Comparison of ENCODE assay signal across 9 mouse cellular contexts in genomic region chr2:140427283-140427682, GRCm38 (mm10). TPM values are rescaled to one million over a fixed set of nuclear protein-coding genes. Genes with fewer than 3 reads are reported as not detected.
DNase-seq lines count a peak whose midpoint lies in the region; ATAC-seq and TF ChIP-seq lines count a peak whose summit lies in the region.
"Had no signal": no experiment of that assay in that cellular context is flagged by ENCODE, and none has a peak within 500 bp of the region (broad histone marks: within the 10 kb centered on the region; RNA-seq: fewer than 3 reads in every experiment).

No protein-coding gene starts in this region.

- H3K9ac ChIP-seq in kidney, postnatal 0 days (ENCODE audit: low read depth, low read length): no peak overlapping the region
- H3K9ac ChIP-seq in midbrain, embryonic 16.5 days (ENCODE audit: low read depth, low read length): no peak overlapping the region

- peak; percentile 77 for TF ChIP-seq CTCF in kidney, postnatal 0 days (IDR thresholded peaks at IDR 0.05; ENCODE audit: low read depth)

- DNase-seq in layer of hippocampus, adult 9-10 months (ENCODE audit: low spot score): peak; percentile 52
- no peak for DNase-seq in layer of hippocampus, postnatal 36 days
- peak; percentile 42 for DNase-seq in R1 (ENCODE audit: low read depth, low spot score)
- DNase-seq in embryo, embryonic 11.5 days (ENCODE audit: low read depth, low spot score): peak; percentile 27
- DNase-seq in kidney, postnatal 0 days (ENCODE audit: low spot score): peak; percentile 78
- no peak for DNase-seq in urinary bladder, postnatal 36 days (ENCODE audit: low spot score in 2 of 2)
- DNase-seq in gastrocnemius, adult 8-10 months (ENCODE audit: low spot score in 2 of 2): no peak

- H3K4me1 ChIP-seq in kidney, postnatal 0 days (replicated peaks; ENCODE audit: insufficient read depth, low read length): no peaks in the 10 kb centered on the region
- no peaks in the 10 kb centered on the region for H3K4me1 ChIP-seq in midbrain, embryonic 16.5 days (ENCODE audit: control insufficient read depth, insufficient read depth, low read length)

- H3K27ac ChIP-seq in kidney, postnatal 0 days: no peak overlapping the region
- H3K27ac ChIP-seq in midbrain, embryonic 16.5 days (ENCODE audit: low read length): no peak overlapping the region

- H3K4me3 ChIP-seq in kidney, postnatal 0 days (replicated peaks; ENCODE audit: low read depth, low read length): no peak overlapping the region
- H3K4me3 ChIP-seq in midbrain, embryonic 16.5 days (ENCODE audit: low read depth, low read length): no peak overlapping the region
- H3K4me3 ChIP-seq: erythroblast, embryonic 14.5 days had no signal

- WGBS in kidney, postnatal 0 days: 16% methylated on average over 4 of the region's 4 CpGs
- WGBS in midbrain, embryonic 16.5 days: 13% methylated on average over 4 of the region's 4 CpGs

- no peak overlapping the region for H3K4me2 ChIP-seq in kidney, postnatal 0 days (ENCODE audit: low read length)
- no peak overlapping the region for H3K4me2 ChIP-seq in midbrain, embryonic 16.5 days (ENCODE audit: low read length)

- H3K27me3 ChIP-seq in kidney, postnatal 0 days (ENCODE audit: insufficient read depth, low read length): no peaks in the 10 kb centered on the region
- no peaks in the 10 kb centered on the region for H3K27me3 ChIP-seq in midbrain, embryonic 16.5 days (ENCODE audit: control insufficient read depth, insufficient read depth, low read depth, low read length)

- peak; percentile 29; the same call in 1 of the 2 replicates for ATAC-seq in kidney, postnatal 0 days (replicated peaks; ENCODE audit: low FRiP score, low read depth)
- ATAC-seq in midbrain, embryonic 16.5 days: peak; percentile 60

- H3K36me3 ChIP-seq in kidney, postnatal 0 days (ENCODE audit: insufficient read depth, low read length): no peaks in the 10 kb centered on the region
- no peaks in the 10 kb centered on the region for H3K36me3 ChIP-seq in midbrain, embryonic 16.5 days (ENCODE audit: control insufficient read depth, insufficient read depth, low read length)

- no peaks in the 10 kb centered on the region for H3K9me3 ChIP-seq in kidney, postnatal 0 days (replicated peaks; ENCODE audit: low read length)
- H3K9me3 ChIP-seq in midbrain, embryonic 16.5 days (replicated peaks; ENCODE audit: control insufficient read depth, low read length, poor library complexity, severe bottlenecking): no peaks in the 10 kb centered on the region

RNA-seq across cellular contexts. Expression of gene Macrod2, which starts 32.2 kb away (rescaled TPM):
- total RNA-seq in layer of hippocampus, postnatal 36 days (2021): 10 to 100 TPM; 52.1 to 53.7 TPM
- 28.6 and 29.3 TPM in 2 replicates for polyA plus RNA-seq in kidney, postnatal 0 days (2015; fragmentation: Nextera tagmentation; extraction: Ambion mirVana)
- polyA plus RNA-seq in midbrain, embryonic 16.5 days (2015; fragmentation: Nextera tagmentation; extraction: Ambion mirVana): 96.2 and 96.9 TPM in 2 replicates
- 10 to 100 TPM; 16.2 to 21.8 (median 19.1) TPM for total RNA-seq in gastrocnemius, adult 8-10 months (2022)

RNA-seq across cellular contexts. Expression of gene Sel1l2, which starts 37.8 kb away (rescaled TPM):
- total RNA-seq in layer of hippocampus, postnatal 36 days (2021): not detected
- polyA plus RNA-seq in kidney, postnatal 0 days (2015; fragmentation: Nextera tagmentation; extraction: Ambion mirVana): not detected in 2 replicates
- not detected in 2 replicates for polyA plus RNA-seq in midbrain, embryonic 16.5 days (2015; fragmentation: Nextera tagmentation; extraction: Ambion mirVana)
- under 1 TPM in 2 of 4 experiments, not detected in 2; 0.13 to 0.31 TPM for total RNA-seq in gastrocnemius, adult 8-10 months (2022)
- polyA plus RNA-seq: erythroblast, embryonic 14.5 days had no signal

Comparison
In these comparisons a context has a peak if more than half of its experiments do, and no peak if none do; other contexts are left out.
1. DNase-seq: peak in layer of hippocampus, adult 9-10 months (single experiment), R1 (single experiment), embryo, embryonic 11.5 days (single experiment) and kidney, postnatal 0 days (single experiment); none in layer of hippocampus, postnatal 36 days (0 of 2), urinary bladder, postnatal 36 days (0 of 2) and gastrocnemius, adult 8-10 months (0 of 2).